Mouse (Mus musculus) bone marrow, adult 2 months (tissue): ENCODE measurements around the gene Fam208b. TPM values are rescaled to one million over a fixed set of nuclear protein-coding genes. Genes with fewer than 3 reads are reported as not detected.

Source experiments
- H3K27ac ChIP-seq: fragments of 200-500 bp; 2 replicates; pipeline ENCODE4 v1.5.1; 2012; ENCODE audit warnings: low read depth, mild to moderate bottlenecking, control low read depth, inconsistent platforms, low read length; ENCODE audit not compliant: control insufficient read depth, poor library complexity, insufficient read depth
- H3K4me1 ChIP-seq: fragments of 200-500 bp; 2 replicates; pipeline ENCODE4 v1.6.1; 2011; ENCODE audit warnings: low read length; ENCODE audit not compliant: control insufficient read depth, insufficient read depth
- H3K4me3 ChIP-seq: fragments of 200-500 bp; replicated peaks from 2 replicates; pipeline ENCODE3; 2011; ENCODE audit warnings: mild to moderate bottlenecking, low read depth, low read length, control low read depth; ENCODE audit not compliant: control insufficient read depth
- CTCF ChIP-seq: fragments of 200-500 bp; IDR thresholded peaks from 2 replicates; pipeline ENCODE4 v1.5.1; 2011; ENCODE audit warnings: low read length, control low read depth; ENCODE audit not compliant: control insufficient read depth, insufficient read depth
- POLR2A ChIP-seq: fragments of 200-500 bp; IDR thresholded peaks from 2 replicates; pipeline ENCODE4 v1.6.1; 2011; ENCODE audit warnings: low read depth, mild to moderate bottlenecking, control low read depth, low read length, borderline replicate concordance; ENCODE audit not compliant: control insufficient read depth
- WGBS: fragments of 180-500 bp; shearing (Covaris S2); methylation state at CpG from one replicate; pipeline ENCODE4 v1.1.7; 2018; 5-methylcytosine and 5-hydroxymethylcytosine counted together
- polyA plus RNA-seq: library from polyadenylated mRNA; stranded (reverse); fragments of >200 nt; gene quantifications from 2 replicates; pipeline ENCODE4 v1.2.4, GENCODE M21; 2011; ENCODE audit warnings: low replicate concordance; ENCODE audit not compliant: missing spikeins, insufficient read depth, insufficient read length

The Fam208b gene
- 4.0 and 7.3 TPM in 2 replicates for polyA plus RNA-seq

DNA sequence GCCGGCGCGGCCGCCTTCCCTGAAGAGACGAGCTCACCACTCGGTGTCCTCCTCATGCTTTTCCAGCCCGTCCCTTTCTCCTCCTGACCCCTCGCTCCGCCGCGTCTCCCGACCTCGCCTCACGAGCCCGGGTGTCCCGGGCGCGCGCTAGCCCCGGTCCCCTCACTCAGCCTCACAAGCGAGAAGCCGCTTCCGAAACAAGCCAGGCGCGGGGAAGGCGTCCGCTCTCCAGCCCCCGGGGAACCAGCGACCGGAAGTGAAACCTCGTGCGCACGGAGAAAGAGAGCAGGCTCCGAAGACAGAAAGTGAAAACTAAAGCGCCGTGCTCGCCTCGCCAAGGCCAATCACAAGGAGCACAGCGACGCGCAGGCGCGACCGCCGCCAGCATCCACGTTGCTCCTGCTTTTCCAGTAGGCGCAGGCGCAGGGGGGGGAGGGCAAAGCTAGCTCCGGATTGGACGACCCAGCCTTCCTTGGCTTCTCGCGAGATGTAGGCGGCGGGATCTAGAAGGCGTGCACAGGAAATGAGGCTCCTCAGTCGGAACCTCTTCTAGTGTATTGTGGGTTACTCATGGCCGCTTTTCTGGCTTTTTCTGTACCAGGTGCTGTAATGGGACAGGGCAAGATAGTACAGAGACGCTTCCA, at the start of gene Fam208b:
Gene Fam208b (minus strand): TSS at position 314 of the 644 bp plus-strand sequence.
- H3K27ac ChIP-seq: peak within 1 kb of the TSS; percentile 74
- no peaks in the 10 kb centered on the region for H3K4me1 ChIP-seq
- peak within 1 kb of the TSS; percentile 88 for H3K4me3 ChIP-seq
- no peak for TF ChIP-seq POLR2A
- TF ChIP-seq CTCF: no peak
- WGBS: under 1% methylated on average over 58 of the region's 58 CpGs

DNA sequence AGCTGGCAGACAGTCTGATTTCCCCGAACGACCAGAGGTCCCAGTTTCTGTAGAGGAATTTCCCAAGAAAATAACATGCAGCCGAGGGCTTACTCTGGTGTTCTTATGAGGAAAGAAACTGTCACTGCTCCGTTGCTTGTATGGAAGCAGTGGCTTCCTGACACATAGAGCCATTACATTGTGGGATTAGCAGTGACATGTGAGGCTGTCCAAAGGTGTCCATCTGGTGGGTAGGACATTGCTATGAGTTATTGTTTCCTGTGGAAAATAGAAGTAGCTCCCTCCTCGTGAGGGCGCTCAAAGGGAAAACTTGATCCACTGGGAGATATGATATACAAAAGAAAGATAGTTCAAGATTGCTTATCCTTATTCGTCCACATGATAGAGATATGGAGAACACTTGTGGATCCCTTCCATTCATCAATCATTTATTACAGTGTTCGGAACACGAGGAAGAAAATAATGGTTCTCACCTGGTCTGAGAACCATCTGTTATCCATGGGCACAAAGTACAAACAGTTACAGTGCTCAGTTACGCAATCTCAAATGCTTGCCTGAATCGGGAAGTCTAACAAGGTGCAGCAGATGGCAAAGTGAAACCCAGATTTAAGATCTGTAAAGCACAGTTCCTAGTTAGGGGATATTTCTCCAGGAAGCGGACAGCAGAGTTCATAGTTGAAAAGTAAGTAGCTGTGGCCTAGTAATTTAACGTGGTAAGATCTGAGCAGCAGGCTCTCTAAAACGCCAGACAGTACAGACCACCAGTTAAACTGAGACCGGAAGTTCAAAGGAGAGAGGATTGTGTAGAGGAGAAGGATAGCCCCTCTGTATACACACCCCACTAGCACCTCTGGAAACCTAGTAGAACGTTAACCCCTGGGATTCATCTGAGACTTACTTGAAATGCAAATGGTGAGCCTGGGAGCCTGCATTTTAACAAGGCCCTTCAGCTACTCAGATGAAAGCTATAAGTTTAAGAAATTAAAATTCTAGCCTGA, 48.6 kb upstream of the Fam208b start:
- 51% methylated on average over 16 of the region's 16 CpGs for WGBS

DNA sequence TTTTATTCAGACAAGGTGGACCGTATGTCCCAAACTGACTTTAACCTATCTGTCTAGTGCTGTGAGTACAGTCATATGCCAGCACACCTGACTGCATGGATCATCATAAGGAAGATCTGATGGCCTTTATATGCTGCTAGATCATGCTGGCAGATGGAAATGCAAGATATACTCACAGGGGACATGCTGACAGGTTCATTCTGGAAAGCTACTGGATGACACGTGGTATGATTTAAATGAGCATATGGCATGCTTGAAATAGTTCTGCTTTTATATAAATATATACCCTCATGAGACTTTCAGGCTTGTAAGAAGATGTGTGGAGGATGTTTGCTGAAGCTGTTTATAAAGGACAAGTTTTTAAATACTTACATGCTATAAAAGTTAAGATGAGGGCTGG, 43.5 kb upstream of the Fam208b start:
- H3K4me1 ChIP-seq: no peaks in the 10 kb centered on the region
- TF ChIP-seq CTCF: no peak
- no peak for TF ChIP-seq POLR2A
- WGBS: 76% methylated on average over 2 of the region's 2 CpGs
- H3K4me3 ChIP-seq: no peak overlapping the region
- H3K27ac ChIP-seq: no peak overlapping the region

More for the DNA sequence above, 48.6 kb upstream of the Fam208b start:
- TF ChIP-seq CTCF (no peak), POLR2A (no peak)
- Histone ChIP-seq H3K4me1 (no peaks in the 10 kb centered on the region), H3K4me3 (no peak overlapping the region), H3K27ac (no peak overlapping the region)

DNA sequence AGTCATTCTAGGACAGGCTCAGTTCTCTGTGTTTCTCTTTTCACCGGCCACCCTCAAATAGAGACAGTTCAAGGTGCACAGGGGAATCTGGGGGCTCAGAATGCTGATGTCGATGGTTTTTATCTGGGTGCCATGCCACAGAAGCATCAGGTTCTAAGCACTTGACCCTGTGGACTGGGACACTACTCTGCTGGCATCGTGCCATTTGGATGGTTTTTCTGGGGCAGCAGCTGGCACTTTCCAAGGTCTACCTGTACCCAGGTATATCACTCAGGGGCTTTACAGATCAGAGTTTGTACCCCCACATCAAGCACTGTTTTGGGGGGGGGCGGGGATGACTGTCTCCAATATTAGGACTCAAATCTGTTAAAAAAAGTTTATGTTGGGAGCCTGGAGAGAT, 39.7 kb upstream of the Fam208b start:
- TF ChIP-seq CTCF (no peak), POLR2A (no peak)
- Histone ChIP-seq H3K27ac (no peak overlapping the region), H3K4me1 (no peaks in the 10 kb centered on the region; the same call in 1 of the 2 replicates), H3K4me3 (no peak overlapping the region)
- 87% methylated on average over 4 of the region's 4 CpGs for WGBS

DNA sequence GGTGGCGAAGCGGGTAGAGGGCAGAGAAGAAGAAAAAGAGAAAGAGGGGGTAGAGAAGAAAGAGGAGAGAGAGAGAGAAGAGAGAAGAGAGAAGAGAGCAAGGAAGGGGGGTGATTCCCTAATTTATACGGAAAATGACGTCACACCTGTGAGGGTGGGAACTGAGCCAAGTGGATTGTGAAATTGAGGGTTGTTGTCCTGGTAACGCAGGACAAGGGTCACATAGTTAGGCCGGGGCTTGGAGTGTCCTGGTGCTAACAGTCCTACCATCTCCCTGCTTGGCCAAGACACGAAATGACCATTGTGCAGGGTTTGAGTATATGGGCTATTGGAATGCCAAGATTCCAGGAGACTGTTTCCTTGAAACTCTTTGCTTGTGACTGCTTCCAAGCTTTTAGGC, 35.7 kb upstream of the Fam208b start:
- WGBS: 79% methylated on average over 7 of the region's 7 CpGs
- no peaks in the 10 kb centered on the region; the same call in 1 of the 2 replicates for H3K4me1 ChIP-seq
- no peak overlapping the region for H3K4me3 ChIP-seq
- H3K27ac ChIP-seq: no peak overlapping the region
- TF ChIP-seq CTCF (no peak), POLR2A (no peak)

DNA sequence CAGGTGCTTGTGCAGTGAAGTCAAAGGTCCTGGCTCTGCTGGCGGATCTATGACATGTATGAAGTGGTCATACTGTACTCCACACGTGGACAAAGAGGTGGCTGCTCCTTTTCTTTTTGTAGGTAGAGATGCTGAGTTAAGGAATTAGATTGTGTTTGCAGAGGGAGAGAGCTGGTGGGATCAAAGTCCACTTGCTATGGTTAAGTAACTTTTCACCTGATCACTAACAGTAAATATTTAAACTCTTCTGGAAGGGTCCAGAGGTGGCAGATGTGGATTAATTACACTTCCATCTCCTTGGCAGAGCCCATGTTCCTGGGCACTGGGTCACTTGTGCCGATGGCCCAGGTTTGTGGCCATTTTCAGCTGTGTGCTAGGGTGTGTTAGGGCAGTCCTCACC, 35.0 kb upstream of the Fam208b start:
- WGBS: 79% methylated on average over 3 of the region's 3 CpGs
- TF ChIP-seq POLR2A (no peak), CTCF (no peak)
- Histone ChIP-seq H3K27ac (no peak overlapping the region), H3K4me1 (no peaks in the 10 kb centered on the region; the same call in 1 of the 2 replicates), H3K4me3 (no peak overlapping the region)

DNA sequence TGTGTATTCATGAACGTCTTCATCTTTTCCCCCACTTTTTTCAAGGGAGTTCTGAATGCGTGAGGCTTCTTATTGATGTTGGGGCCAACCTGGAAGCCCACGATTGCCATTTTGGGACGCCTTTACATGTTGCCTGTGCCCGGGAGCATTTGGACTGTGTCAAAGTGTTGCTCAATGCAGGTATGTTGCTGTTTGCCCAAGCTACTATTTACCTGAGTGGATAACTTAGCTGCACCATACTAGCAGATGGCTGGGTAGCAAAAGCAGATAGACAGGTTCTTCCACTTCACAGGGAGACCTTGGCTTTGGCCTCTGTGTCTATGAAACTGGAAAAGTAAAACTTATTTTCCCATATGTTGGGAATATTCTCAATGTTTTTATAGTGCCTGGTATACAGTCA, 34.0 kb upstream of the Fam208b start:
- 80% methylated on average over 5 of the region's 5 CpGs for WGBS
- no peaks in the 10 kb centered on the region; the same call in 1 of the 2 replicates for H3K4me1 ChIP-seq
- no peak for TF ChIP-seq CTCF
- no peak for TF ChIP-seq POLR2A
- H3K4me3 ChIP-seq: no peak overlapping the region
- no peak overlapping the region for H3K27ac ChIP-seq

DNA sequence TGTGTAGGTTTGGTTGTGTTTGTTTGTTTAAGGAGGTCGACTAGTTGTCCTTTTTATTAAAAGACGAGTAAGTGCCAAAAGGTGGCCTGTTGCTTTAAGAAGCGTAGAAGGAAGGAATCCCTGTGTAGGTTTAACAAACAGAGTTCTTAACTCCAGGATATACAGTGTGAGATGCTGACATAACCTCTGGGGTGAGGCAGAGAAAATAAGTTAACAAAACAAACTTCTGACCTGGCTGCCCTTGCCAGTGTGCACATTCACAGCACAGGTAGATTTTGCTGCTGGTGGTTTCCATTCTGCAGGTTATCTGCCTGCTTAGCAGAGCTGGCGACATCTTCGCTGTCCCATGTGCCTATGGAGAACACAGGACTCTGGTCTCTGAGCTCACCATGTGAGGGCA, 31.6 kb upstream of the Fam208b start:
- TF ChIP-seq CTCF (no peak), POLR2A (no peak)
- Histone ChIP-seq H3K27ac (no peak overlapping the region), H3K4me1 (no peaks in the 10 kb centered on the region; the same call in 1 of the 2 replicates), H3K4me3 (no peak overlapping the region)
- 83% methylated on average over 5 of the region's 5 CpGs for WGBS
